Mouse (Mus musculus): ENCODE results near the gene Ryr3. TPM values are rescaled to one million over a fixed set of nuclear protein-coding genes. Genes with fewer than 3 reads are reported as not detected.

Ryr3 gene
- polyA plus RNA-seq, 1 experiment from 2014 or later, result 5.5 TPM

DNA sequence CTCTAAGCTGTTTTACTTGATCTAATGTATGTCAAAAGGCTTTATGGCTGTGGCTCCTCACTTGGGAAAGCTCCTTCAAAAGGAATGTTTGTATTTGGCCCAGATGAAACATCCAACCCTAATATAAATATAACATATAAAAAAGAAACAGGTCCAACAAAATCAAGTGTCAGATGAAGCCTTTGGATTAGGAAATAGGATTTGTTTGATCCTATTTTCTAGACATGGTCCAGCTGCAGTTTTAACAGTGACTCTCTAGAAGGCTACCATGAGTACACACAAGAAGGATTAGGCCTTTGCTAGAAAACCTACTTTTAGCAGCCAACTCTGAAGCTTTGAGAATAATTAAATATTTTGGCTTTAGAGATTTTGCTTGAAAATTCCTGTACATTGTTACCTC lies 38.8 kb downstream of the Ryr3 start:
- H3K4me1 ChIP-seq, result no peaks in the 10 kb centered on the region; the same call in 1 of the 2 replicates
- no peak overlapping the region for H3K4me2 ChIP-seq (replicated peaks)
- H3K4me3 ChIP-seq, result no peak overlapping the region
- H3K27me3 ChIP-seq, result no peaks in the 10 kb centered on the region
- H3K36me3 ChIP-seq, result no peaks in the 10 kb centered on the region
- no peaks in the 10 kb centered on the region for H3K9me3 ChIP-seq
- ATAC-seq (replicated peaks), result no peak
- no peak overlapping the region for H3K9ac ChIP-seq (replicated peaks)
- H3K27ac ChIP-seq (replicated peaks), result no peak overlapping the region

DNA sequence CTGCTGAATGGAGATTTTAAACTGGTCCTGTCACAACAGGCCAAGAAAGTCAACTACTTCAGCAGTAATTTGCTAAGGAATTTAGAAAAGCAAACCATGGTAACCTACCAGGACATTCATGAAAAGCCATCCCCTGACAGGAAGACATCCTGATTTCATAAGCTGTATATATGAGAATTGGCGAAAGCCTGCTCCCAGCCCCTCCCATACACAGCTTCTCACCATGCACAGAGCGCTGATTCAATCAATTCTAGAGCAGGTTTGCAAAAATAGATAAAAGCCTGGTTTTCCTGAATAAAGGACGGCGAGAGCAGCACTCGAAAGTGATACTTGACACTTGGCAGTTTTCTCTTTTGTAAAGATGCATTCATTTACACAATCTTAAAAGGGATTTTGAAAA lies 40.6 kb downstream of the Ryr3 start:
- no peaks in the 10 kb centered on the region for H3K9me3 ChIP-seq
- no peak overlapping the region for H3K4me3 ChIP-seq
- H3K27me3 ChIP-seq, result no peaks in the 10 kb centered on the region
- peak; percentile 58; the same call in 1 of the 2 replicates for ATAC-seq (replicated peaks)
- no peak overlapping the region for H3K27ac ChIP-seq (replicated peaks)
- no peak overlapping the region for H3K9ac ChIP-seq (replicated peaks)
- no peak overlapping the region for H3K4me2 ChIP-seq (replicated peaks)
- H3K36me3 ChIP-seq, result no peaks in the 10 kb centered on the region
- no peaks in the 10 kb centered on the region; the same call in 1 of the 2 replicates for H3K4me1 ChIP-seq
- 24% methylated on average over 5 of the region's 5 CpGs for WGBS

DNA sequence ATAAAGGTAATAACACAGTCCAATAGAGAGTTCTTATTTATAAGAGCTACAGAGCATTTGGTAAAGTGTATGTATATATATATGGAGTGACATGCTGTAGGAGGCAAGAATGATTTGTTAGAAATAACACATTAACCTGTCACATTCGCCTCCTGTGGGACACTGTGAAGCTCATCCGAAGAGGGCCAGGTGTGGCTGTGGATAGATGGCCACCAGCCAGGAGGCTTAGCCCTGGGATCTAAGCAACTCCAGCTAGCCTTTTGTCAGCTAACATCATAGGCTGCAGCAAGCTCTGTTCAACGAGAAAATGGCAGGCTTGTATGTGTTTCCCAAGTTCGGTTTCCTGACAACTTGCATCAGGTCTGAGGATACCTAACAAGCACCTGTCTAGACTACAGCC lies 48.8 kb downstream of the Ryr3 start:
- 82% methylated on average over 4 of the region's 4 CpGs for WGBS
- Histone ChIP-seq H3K9me3 (no peaks in the 10 kb centered on the region), H3K4me2 (replicated peaks) (no peak overlapping the region), H3K27me3 (no peaks in the 10 kb centered on the region), H3K36me3 (no peaks in the 10 kb centered on the region), H3K4me3 (no peak overlapping the region), H3K4me1 (no peaks in the 10 kb centered on the region), H3K27ac (replicated peaks) (no peak overlapping the region), H3K9ac (replicated peaks) (no peak overlapping the region)
- no peak for ATAC-seq (replicated peaks)

DNA sequence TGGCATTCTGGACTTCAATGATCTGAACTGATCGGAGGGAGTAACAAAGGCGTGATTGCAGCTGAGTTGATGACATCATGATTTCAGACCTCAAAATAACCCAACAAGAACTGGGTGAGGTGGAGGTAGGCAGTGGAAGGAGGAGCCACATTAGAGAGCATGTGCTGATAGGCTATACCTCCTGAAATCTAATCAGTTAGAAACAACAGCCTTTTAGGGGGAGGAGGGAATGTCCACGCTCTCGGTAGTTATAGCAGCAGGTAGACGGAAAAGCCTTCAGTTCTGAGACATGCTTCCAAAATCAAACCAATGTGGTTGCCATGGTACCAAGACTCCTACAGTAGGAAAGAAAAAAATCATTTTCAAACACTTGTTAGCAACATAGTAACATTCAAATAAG lies 55.4 kb downstream of the Ryr3 start:
- Histone ChIP-seq H3K4me3 (no peak overlapping the region), H3K27ac (replicated peaks) (no peak overlapping the region)

DNA sequence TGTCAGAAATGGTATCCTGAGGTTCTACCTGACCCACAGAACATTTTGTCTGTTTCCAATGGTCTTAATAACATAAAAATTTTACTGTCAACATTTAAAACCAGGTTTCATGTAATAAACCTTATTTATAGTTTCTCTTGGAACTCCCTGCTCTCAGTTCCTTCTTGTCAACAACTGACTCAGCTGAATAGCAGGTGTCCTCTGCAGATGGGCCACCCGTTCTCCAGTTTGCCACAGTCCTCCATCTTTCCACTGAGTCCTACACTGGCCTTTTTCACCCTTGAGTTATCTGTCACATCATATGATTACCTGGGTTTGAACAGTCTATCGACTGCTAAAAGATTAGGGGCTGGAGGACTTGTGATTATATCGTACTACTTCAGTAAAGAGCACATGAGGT lies 79.1 kb downstream of the Ryr3 start:
- H3K27ac ChIP-seq (replicated peaks), result no peak overlapping the region
- H3K36me3 ChIP-seq, result no peaks in the 10 kb centered on the region
- no peak overlapping the region for H3K4me2 ChIP-seq (replicated peaks)
- no peak overlapping the region for H3K4me3 ChIP-seq
- H3K4me1 ChIP-seq, result no peaks in the 10 kb centered on the region
- no peaks in the 10 kb centered on the region for H3K27me3 ChIP-seq
- no peaks in the 10 kb centered on the region for H3K9me3 ChIP-seq
- H3K9ac ChIP-seq (replicated peaks), result no peak overlapping the region
- ATAC-seq (replicated peaks), result no peak
- 86% methylated on average over 3 of the region's 3 CpGs for WGBS

More for the DNA sequence above, 55.4 kb downstream of the Ryr3 start:
- H3K36me3 ChIP-seq, result no peaks in the 10 kb centered on the region
- H3K4me1 ChIP-seq, result no peaks in the 10 kb centered on the region
- no peak overlapping the region for H3K4me2 ChIP-seq (replicated peaks)
- peak; percentile 75 for ATAC-seq (replicated peaks)
- WGBS, result 72% methylated on average over 5 of the region's 5 CpGs
- no peaks in the 10 kb centered on the region for H3K9me3 ChIP-seq
- H3K9ac ChIP-seq (replicated peaks), result no peak overlapping the region
- no peaks in the 10 kb centered on the region for H3K27me3 ChIP-seq

DNA sequence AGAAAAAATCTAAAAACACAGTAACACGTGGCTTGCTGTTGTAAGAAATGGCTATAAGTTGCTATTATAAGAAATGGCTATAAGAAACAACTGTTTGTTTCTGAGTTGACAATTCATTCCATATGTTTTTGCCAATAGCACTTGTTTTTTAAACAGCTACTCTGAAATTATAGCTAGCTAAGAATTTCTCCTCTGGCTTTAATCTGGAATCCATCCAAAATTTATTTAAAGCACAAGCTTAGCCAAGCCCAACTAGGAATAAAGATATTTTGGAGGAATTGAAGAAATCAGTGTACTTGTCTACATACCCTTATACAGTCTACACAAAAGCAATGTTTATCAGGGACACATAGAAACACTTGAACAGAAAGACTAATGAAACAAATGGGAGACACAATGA lies 93.4 kb downstream of the Ryr3 start:
- Histone ChIP-seq H3K4me3 (no peak overlapping the region), H3K9me3 (no peaks in the 10 kb centered on the region), H3K27ac (replicated peaks) (no peak overlapping the region), H3K4me1 (no peaks in the 10 kb centered on the region), H3K9ac (replicated peaks) (no peak overlapping the region), H3K27me3 (no peaks in the 10 kb centered on the region), H3K4me2 (replicated peaks) (no peak overlapping the region), H3K36me3 (no peaks in the 10 kb centered on the region)
- ATAC-seq (replicated peaks), result no peak
- WGBS, result 62% methylated on average over 1 of the region's 1 CpGs

DNA sequence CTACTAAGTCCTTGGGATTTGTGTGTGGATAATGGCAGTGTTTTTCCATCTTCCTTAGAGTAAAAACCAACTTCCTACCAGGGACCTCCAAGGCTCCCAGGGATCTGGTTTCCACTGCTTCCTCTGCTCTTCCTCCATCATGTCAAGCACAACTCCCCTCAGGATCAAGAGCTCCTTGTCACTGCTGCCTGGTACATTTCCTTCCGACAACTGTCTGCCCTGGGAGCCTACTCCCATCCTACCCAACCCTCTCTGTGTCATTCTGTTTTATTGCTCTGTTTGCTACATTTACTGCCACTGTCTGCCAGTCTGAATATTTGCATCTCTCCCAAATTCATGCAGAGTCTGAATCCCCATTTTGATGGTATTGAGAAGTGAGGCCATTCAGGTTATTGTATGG lies 97.8 kb downstream of the Ryr3 start:
- WGBS, result 81% methylated on average over 1 of the region's 1 CpGs
- Histone ChIP-seq H3K9ac (replicated peaks) (no peak overlapping the region), H3K36me3 (no peaks in the 10 kb centered on the region), H3K4me1 (no peaks in the 10 kb centered on the region), H3K27ac (replicated peaks) (no peak overlapping the region), H3K27me3 (no peaks in the 10 kb centered on the region), H3K4me2 (replicated peaks) (no peak overlapping the region), H3K4me3 (no peak overlapping the region), H3K9me3 (no peaks in the 10 kb centered on the region)
- ATAC-seq (replicated peaks), result no peak

DNA sequence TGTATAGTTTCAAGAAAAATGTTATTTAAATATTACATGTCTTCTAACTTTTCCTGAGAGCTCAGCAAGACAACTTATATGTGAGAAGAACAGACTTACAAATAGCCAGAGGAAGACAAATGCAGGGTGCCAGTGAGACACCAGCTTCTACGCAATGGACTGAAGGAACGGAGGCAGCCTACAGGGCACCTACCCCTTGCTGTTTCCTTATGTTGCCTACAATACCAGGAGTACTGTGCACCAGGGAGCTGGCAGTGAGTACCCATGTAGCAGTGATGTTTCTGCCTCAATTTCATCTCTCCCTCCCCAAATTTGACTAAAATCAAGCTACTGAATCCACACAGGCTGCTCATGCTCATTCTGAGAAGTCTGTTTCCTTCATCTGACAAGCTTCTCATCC lies 100.1 kb downstream of the Ryr3 start:
- 90% methylated on average over 2 of the region's 2 CpGs for WGBS
- Histone ChIP-seq H3K27ac (replicated peaks) (no peak overlapping the region), H3K4me1 (no peaks in the 10 kb centered on the region), H3K9me3 (no peaks in the 10 kb centered on the region), H3K4me3 (no peak overlapping the region), H3K4me2 (replicated peaks) (no peak overlapping the region), H3K9ac (replicated peaks) (no peak overlapping the region), H3K36me3 (no peaks in the 10 kb centered on the region), H3K27me3 (no peaks in the 10 kb centered on the region)
- no peak for ATAC-seq (replicated peaks)

DNA sequence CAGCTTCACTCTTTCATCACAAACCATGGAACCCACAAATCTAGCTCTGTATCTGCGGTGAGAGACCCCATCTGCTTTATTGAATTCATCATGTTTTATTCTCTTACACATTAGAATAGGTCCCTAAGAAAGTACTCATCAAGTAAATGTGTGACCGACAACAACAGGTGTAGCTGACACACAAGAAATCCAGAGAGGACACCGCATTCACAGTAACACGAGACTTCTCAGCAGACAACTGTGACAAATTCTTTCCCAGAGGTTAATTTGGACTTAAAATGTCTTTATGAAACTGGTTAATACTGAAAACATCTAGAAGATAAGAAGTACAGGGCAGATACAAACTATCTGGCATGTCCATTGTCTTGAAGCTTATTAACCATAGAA lies 101.0 kb downstream of the Ryr3 start:
- no peak for ATAC-seq (replicated peaks)
- Histone ChIP-seq H3K9me3 (no peaks in the 10 kb centered on the region), H3K4me1 (no peaks in the 10 kb centered on the region), H3K4me3 (no peak overlapping the region), H3K27ac (replicated peaks) (no peak overlapping the region), H3K36me3 (no peaks in the 10 kb centered on the region), H3K27me3 (no peaks in the 10 kb centered on the region), H3K4me2 (replicated peaks) (no peak overlapping the region), H3K9ac (replicated peaks) (no peak overlapping the region)
- WGBS, result 91% methylated on average over 4 of the region's 4 CpGs

DNA sequence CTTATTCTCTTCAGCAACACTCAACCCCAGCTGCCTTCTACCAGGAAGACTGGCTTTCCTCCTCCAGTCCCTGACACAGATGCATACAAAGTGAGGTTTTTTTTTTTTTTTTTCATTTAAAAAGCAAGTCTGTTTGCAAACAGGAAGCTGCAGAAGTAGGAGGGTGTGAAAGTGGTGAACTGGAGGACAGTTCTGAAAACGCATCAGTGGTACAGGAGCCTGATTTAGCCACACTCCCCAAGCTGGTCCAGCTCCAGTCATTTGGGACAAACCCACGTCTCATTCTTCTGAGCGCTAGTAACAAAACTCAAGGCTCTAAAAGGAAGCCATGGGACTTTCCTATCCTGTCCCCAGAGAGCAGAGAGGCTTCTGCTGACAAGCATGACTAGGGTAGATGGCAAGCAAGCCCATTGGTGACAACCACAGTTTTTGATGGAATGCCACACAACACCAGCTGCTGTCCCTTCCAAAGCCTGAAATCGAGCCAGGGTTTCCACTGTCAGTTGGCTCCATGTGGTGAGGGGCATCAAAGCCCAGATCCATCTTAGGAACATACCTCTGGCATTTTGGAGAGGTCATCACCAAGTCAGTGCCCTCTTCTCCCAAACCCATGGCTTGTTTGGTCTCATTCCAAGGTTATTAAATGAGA lies 101.5 kb downstream of the Ryr3 start:
- H3K4me3 ChIP-seq, result no peak overlapping the region
- WGBS, result 90% methylated on average over 4 of the region's 4 CpGs
- no peak overlapping the region for H3K4me2 ChIP-seq (replicated peaks)
- H3K9me3 ChIP-seq, result no peaks in the 10 kb centered on the region
- no peaks in the 10 kb centered on the region for H3K36me3 ChIP-seq
- no peak overlapping the region for H3K9ac ChIP-seq (replicated peaks)
- no peak for ATAC-seq (replicated peaks)
- no peak overlapping the region for H3K27ac ChIP-seq (replicated peaks)
- H3K4me1 ChIP-seq, result no peaks in the 10 kb centered on the region
- H3K27me3 ChIP-seq, result no peaks in the 10 kb centered on the region

DNA sequence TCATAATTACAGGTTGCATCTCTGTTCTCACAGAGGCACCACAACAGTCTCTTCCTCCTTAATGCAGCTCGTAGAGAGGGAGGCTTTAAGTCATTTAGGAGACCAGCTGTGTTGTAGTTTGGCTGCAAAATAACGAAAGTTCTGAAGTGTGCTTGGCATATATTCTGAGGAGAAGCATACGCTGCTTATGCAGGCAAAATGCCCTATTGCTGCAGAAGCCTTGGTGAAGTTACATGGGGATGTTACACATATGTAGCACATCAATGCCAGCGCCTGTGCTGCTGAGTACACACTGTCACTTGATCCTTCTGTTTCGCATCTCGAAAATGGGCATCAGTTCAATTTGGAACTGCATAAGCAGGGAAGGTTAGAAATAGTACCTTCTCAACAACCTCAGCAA lies 112.3 kb downstream of the Ryr3 start:
- H3K9ac ChIP-seq (replicated peaks), result no peak overlapping the region
- no peaks in the 10 kb centered on the region for H3K4me1 ChIP-seq
- H3K9me3 ChIP-seq, result no peaks in the 10 kb centered on the region
- no peak overlapping the region; the same call in 1 of the 2 replicates for H3K27ac ChIP-seq (replicated peaks)
- peak; percentile 94 for ATAC-seq (replicated peaks)
- H3K27me3 ChIP-seq, result no peaks in the 10 kb centered on the region
- H3K4me2 ChIP-seq (replicated peaks), result no peak overlapping the region
- 68% methylated on average over 6 of the region's 6 CpGs for WGBS
- no peak overlapping the region for H3K4me3 ChIP-seq
- no peaks in the 10 kb centered on the region for H3K36me3 ChIP-seq

DNA sequence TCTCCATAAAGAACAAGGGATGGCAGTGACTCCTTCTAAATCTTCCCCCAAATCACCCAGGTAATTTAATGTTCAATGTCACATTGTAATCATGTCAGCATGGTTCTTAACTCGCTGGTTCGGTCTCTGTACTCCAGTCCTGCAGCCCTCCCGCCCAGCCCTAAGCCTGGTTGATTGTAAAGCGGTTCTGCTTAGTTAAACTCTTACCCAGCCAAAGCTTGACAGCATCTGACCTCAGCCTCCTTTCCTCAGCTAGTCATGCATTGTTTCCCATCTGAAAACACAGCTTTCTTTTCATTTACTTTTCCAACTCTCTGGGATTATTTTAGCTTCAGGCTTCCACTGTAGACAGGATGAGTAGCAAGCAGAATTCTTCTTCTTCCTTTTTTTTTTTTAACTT lies 121.7 kb downstream of the Ryr3 start:
- H3K4me3 ChIP-seq, result no peak overlapping the region
- no peaks in the 10 kb centered on the region for H3K36me3 ChIP-seq
- H3K4me1 ChIP-seq, result no peaks in the 10 kb centered on the region
- ATAC-seq (replicated peaks), result no peak
- H3K9ac ChIP-seq (replicated peaks), result no peak overlapping the region
- 83% methylated on average over 4 of the region's 4 CpGs for WGBS
- no peaks in the 10 kb centered on the region for H3K27me3 ChIP-seq
- H3K9me3 ChIP-seq, result no peaks in the 10 kb centered on the region
- no peak overlapping the region for H3K27ac ChIP-seq (replicated peaks)
- no peak overlapping the region for H3K4me2 ChIP-seq (replicated peaks)

DNA sequence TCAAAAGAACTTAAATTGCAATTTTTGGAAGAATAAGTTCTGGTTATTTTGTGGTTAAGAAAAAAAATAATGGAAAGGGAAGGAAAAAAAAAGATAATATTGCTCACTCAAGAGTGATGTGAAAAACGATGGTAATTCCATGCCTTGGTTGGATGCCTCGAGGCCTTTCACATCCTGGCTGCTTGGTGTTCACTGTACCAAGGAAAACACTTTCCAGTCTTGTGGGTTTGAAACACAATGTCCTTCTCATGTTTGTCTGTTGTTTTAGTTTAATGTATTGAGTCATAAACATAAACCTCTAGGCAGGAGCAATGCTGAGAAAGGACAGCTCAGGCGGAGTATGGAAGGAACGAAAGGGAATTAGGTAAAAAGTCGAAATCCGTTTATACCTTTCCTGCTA lies 122.8 kb downstream of the Ryr3 start:
- Histone ChIP-seq H3K27ac (replicated peaks) (no peak overlapping the region), H3K9me3 (no peaks in the 10 kb centered on the region), H3K4me3 (no peak overlapping the region), H3K9ac (replicated peaks) (no peak overlapping the region), H3K27me3 (no peaks in the 10 kb centered on the region), H3K36me3 (no peaks in the 10 kb centered on the region), H3K4me1 (no peaks in the 10 kb centered on the region), H3K4me2 (replicated peaks) (no peak overlapping the region)
- no peak for ATAC-seq (replicated peaks)
- WGBS, result 87% methylated on average over 6 of the region's 6 CpGs
